Mouse (Mus musculus) testis, adult 2 months (tissue): Measurements from ENCODE around the gene Fam186b. TPM values are rescaled to one million over a fixed set of nuclear protein-coding genes. Genes with fewer than 3 reads are reported as not detected.
A peak's percentile ranks its signal among the peaks of the same experiment; 100 is the strongest.

Experiments used
- H3K27ac ChIP-seq: fragments of 200-500 bp; 2 replicates; pipeline ENCODE4 v1.5.1; 2012; ENCODE audit warnings: low read depth, low read length; ENCODE audit not compliant: control insufficient read depth, insufficient read depth
- H3K27me3 ChIP-seq: fragments of 200-500 bp; 2 replicates; pipeline ENCODE4 v1.6.1; 2012; ENCODE audit warnings: mild to moderate bottlenecking, low read length, moderate library complexity; ENCODE audit not compliant: control insufficient read depth, insufficient read depth
- H3K36me3 ChIP-seq: fragments of 200-500 bp; 2 replicates; pipeline ENCODE4 v1.6.1; 2012; ENCODE audit warnings: mild to moderate bottlenecking, low read length; ENCODE audit not compliant: control insufficient read depth, insufficient read depth
- H3K4me1 ChIP-seq: fragments of 200-500 bp; 2 replicates; pipeline ENCODE4 v1.6.1; 2012; ENCODE audit warnings: low read length; ENCODE audit not compliant: control insufficient read depth, insufficient read depth
- H3K4me3 ChIP-seq: fragments of 200-500 bp; 2 replicates; pipeline ENCODE4 v1.5.1; 2012; ENCODE audit warnings: low read depth, mild to moderate bottlenecking, low read length, moderate library complexity, mixed read lengths; ENCODE audit not compliant: control insufficient read depth
- CTCF ChIP-seq: fragments of 200-500 bp; IDR thresholded peaks from 2 replicates; pipeline ENCODE4 v1.5.1; 2012; ENCODE audit warnings: low read depth, mild to moderate bottlenecking, inconsistent platforms, low read length, moderate library complexity; ENCODE audit not compliant: control insufficient read depth, insufficient read depth, insufficient replicate concordance
- POLR2A ChIP-seq: fragments of 200-500 bp; IDR thresholded peaks from 2 replicates; pipeline ENCODE4 v1.6.1; 2012; ENCODE audit warnings: low read depth, mild to moderate bottlenecking, inconsistent platforms, low read length, moderate library complexity; ENCODE audit not compliant: control insufficient read depth
- polyA plus RNA-seq: library from polyadenylated mRNA; depleted of rRNA; stranded (reverse); fragments of >200 nt; gene quantifications from 2 replicates; pipeline ENCODE4 v1.2.3, GENCODE M21; 2012

The Fam186b gene
- polyA plus RNA-seq, 1 experiment = 57.2 TPM

DNA sequence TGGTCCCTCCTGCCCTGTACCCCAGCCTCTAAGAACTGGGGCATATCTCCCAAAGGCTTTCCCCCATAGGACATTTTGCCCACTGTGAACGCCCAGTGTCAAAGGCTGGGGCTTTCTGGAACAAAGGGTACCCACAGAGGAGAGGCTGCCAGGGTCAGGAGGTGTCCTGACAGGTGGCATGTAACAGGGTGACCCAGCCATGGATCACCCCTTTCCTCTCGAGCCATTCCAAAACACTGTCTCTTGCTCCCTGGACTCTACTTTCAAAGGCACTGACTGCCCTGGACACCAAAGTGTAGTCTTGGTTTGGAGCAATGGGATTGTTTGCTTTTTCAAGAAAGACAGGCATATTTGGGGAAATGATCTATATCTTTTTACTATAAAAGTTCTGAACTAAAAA, 34.6 kb upstream of the Fam186b start:
- H3K4me3 ChIP-seq = no peak overlapping the region
- TF ChIP-seq POLR2A (no peak), CTCF (no peak)
- no peak overlapping the region for H3K27ac ChIP-seq
- no peaks in the 10 kb centered on the region for H3K4me1 ChIP-seq
- H3K36me3 ChIP-seq = no peaks in the 10 kb centered on the region; the same call in none of the 2 replicates
- no peaks in the 10 kb centered on the region for H3K27me3 ChIP-seq

DNA sequence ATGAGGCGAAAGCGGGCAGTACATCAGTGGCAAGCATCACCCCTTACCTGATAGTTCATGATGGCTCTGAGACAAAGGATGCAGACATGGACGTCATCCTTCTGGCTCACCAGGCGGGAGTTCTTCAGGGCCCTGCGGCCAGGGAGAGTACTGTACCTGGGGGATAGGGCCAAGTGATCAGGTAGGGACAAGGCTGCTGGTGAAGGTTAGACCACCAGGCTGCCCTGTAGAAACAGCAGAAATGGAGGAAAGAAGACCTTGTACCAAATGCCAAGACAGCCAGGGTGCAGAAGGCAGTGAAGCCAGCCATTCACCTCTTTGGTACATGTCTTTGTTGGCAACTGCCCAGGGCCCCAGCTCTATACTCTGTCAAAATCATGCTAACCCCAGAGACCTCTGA, 32.3 kb upstream of the Fam186b start:
- TF ChIP-seq POLR2A = no peak
- no peak for TF ChIP-seq CTCF
- Histone ChIP-seq H3K4me1 (no peaks in the 10 kb centered on the region), H3K4me3 (no peak overlapping the region), H3K27ac (no peak overlapping the region), H3K27me3 (no peaks in the 10 kb centered on the region), H3K36me3 (no peaks in the 10 kb centered on the region; the same call in none of the 2 replicates)

DNA sequence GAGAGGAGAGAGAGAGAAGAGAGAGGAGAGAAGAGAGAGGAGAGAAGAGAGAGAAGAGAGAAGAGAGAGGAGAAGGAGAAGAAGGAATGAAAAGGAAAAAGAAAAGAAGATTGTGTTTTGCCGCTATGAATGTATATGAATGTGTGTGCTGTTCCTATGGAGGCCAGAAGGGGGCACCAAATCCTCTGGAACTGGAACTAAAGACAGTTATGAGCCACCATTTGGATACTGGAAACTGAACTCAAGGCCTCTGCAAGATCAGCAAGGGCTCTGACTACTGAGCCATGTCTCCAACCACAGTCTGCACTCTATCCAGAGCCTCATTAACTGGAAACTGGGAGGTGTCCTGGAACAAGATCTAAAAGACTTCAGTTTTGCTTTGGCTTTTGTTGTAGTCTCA, 31.3 kb upstream of the Fam186b start:
- Histone ChIP-seq H3K27ac (no peak overlapping the region), H3K4me3 (no peak overlapping the region), H3K27me3 (no peaks in the 10 kb centered on the region), H3K4me1 (no peaks in the 10 kb centered on the region), H3K36me3 (no peaks in the 10 kb centered on the region; the same call in 1 of the 2 replicates)
- TF ChIP-seq POLR2A = no peak
- peak; percentile 17; the same call in 1 of the 2 replicates for TF ChIP-seq CTCF

DNA sequence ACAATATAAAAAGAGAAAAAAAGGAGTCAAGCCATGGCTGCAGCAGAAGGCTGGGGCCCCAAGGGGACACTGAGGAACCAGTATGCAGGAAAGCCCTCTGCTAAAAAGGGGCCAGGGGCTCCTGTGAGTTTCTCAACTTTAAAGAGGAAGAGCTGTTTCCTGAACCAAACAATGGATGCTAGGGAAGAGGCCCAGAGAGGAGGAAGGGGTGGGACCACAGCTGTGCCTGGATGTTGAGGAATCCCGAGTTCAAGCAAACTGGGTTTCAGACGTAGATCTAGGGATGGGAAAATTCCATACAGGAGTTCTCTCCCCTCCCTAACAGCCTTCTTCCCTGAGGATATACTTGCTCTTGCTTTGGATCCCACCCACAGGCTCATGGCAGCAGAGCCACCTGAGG, 30.7 kb upstream of the Fam186b start:
- no peaks in the 10 kb centered on the region; the same call in 1 of the 2 replicates for H3K36me3 ChIP-seq
- no peak overlapping the region for H3K27ac ChIP-seq
- TF ChIP-seq POLR2A = no peak
- no peaks in the 10 kb centered on the region for H3K4me1 ChIP-seq
- no peak overlapping the region for H3K4me3 ChIP-seq
- no peaks in the 10 kb centered on the region for H3K27me3 ChIP-seq

DNA sequence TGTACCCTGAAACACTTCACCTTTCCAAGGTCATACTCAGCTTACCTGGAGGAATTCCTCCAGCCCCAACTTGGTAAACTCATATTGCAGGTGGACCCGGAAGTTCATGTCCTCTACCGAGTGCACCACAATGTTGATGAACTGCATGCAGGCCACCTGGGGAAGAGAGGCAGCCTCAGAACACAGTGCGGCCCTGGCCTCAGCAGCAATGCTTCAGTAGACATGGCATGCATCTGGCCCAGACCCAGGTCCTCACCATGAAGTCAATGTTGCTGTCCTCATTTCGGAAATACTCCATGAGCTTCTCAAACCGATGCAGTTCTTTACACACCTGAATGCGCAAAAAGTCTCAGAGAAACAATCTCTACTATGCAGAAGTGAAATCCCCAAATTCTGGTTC, 29.9 kb upstream of the Fam186b start:
- TF ChIP-seq CTCF (no peak), POLR2A (no peak)
- H3K4me3 ChIP-seq = no peak overlapping the region
- no peak overlapping the region for H3K27ac ChIP-seq
- no peaks in the 10 kb centered on the region; the same call in 1 of the 2 replicates for H3K36me3 ChIP-seq
- no peaks in the 10 kb centered on the region for H3K27me3 ChIP-seq
- H3K4me1 ChIP-seq = no peaks in the 10 kb centered on the region

DNA sequence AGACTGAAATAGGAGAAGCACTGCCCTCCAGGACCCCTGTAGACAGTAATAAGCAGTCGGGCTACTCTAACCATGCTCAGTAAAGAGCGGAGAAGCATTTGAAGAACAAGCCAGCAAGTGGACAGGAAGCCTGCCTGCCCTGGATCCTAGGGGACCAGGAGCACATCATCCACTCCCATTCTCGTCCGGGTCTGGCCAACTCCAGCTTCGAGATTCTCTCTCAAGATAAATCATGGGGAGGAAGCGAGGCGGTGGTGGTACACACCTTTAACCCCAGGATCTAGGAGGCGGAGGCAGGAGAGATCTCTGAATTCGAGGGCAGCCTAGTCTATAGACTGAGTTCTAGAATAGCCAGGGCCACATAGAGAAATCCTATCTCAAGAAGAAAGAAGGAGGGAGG, 28.5 kb upstream of the Fam186b start:
- Histone ChIP-seq H3K27me3 (no peaks in the 10 kb centered on the region), H3K36me3 (no peaks in the 10 kb centered on the region; the same call in 1 of the 2 replicates), H3K4me1 (no peaks in the 10 kb centered on the region), H3K4me3 (no peak overlapping the region), H3K27ac (no peak overlapping the region)
- TF ChIP-seq POLR2A = no peak
- TF ChIP-seq CTCF = no peak

DNA sequence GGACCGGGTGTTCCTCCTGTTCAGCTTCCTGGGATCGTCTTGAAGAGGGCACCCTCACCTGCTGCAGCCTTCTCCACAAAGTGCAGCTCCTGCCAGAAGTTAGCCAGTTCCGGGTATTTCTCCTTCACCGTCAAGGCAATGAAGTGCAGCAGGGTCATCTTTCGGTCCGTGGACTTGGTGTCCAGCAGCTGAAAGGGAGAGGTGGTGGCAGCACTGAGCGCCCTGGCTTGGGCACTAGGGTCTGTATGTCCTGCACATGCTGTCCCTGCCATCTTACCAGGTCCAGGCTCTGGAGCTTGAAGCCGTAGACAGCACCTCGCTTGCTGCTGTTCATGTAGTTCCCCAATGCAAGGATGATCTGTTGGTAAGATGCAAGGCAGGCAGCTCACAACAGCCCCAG, 25.3 kb upstream of the Fam186b start:
- Histone ChIP-seq H3K4me3 (no peak overlapping the region), H3K36me3 (no peaks in the 10 kb centered on the region; the same call in none of the 2 replicates), H3K27me3 (no peaks in the 10 kb centered on the region), H3K27ac (no peak overlapping the region), H3K4me1 (no peaks in the 10 kb centered on the region)
- no peak for TF ChIP-seq POLR2A

DNA sequence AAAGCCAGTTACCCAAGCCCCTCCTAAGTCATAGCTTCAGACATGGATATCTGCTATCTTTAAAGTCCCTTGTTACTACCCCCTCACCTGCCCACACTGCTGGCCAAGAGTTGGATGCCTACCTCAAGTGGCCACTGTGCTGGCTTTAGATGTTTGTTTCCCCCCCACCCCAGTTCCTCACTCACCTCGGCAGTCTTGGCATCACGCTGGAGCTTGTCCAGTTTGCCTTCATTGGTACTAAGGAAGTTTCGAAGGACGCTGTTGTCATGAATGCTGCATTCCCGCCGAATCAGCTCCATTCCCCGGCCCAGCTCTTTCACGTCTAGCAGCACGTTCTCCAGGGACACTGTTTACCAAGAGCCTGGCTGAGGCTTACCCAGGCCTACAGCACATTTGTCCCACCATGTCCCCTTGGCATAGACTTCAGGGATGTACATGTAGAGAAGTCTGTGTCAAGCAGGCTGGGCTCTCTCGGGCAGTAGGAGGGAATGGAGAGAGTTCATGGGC, 24.5 kb upstream of the Fam186b start:
- Histone ChIP-seq H3K4me1 (no peaks in the 10 kb centered on the region), H3K27me3 (no peaks in the 10 kb centered on the region), H3K4me3 (no peak overlapping the region), H3K27ac (no peak overlapping the region), H3K36me3 (peaks cover 2% of the 10 kb centered on the region)
- no peak for TF ChIP-seq CTCF
